Mouse (Mus musculus): ENCODE measurements around the gene Gipc1. TPM values are rescaled to one million over a fixed set of nuclear protein-coding genes. Genes with fewer than 3 reads are reported as not detected.
A peak's percentile ranks its signal among the peaks of the same experiment; 100 is the strongest.

The Gipc1 gene
- polyA plus RNA-seq, 1 experiment from 2014 or later = 171 TPM

DNA sequence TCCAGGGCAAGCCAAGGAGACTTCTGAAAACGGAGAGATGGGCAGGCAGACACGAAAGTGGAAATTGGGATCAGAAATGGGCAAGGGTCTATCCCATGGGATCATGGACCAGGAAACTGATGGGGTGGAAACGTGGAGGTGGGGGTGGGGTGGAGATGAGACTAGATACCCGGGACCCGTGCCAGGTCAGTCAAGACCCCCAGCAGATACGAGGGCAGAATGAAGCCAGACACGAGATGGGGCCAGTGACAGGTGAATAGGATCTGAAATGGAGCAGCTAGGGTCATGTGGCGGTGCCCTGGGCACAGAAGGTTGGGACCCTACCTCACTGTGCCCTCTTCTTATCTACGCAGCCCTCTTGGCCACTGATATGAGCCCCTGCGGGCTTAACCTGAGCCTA, 15.0 kb downstream of the Gipc1 start:
- ATAC-seq = no peak
- Histone ChIP-seq H3K9ac (ENCODE audit: low read depth, low read length) (no peak overlapping the region), H3K9me3 (ENCODE audit: control insufficient read depth, low read length) (no peaks in the 10 kb centered on the region), H3K27me3 (replicated peaks; ENCODE audit: control insufficient read depth, insufficient read depth, low read length) (no peaks in the 10 kb centered on the region), H3K27ac (ENCODE audit: low read length) (no peak overlapping the region), H3K36me3 (ENCODE audit: control insufficient read depth, insufficient read depth, low read length) (peaks cover 18% of the 10 kb centered on the region), H3K4me3 (ENCODE audit: low read length) (no peak overlapping the region), H3K4me1 (ENCODE audit: control insufficient read depth, insufficient read depth, low read length) (peaks cover 55% of the 10 kb centered on the region), H3K4me2 (ENCODE audit: low read depth, low read length) (0 out of 2 replicates have a peak overlapping the region, but pooled peaks have one; percentile 75)
- 85% methylated on average over 10 of the region's 10 CpGs for WGBS

DNA sequence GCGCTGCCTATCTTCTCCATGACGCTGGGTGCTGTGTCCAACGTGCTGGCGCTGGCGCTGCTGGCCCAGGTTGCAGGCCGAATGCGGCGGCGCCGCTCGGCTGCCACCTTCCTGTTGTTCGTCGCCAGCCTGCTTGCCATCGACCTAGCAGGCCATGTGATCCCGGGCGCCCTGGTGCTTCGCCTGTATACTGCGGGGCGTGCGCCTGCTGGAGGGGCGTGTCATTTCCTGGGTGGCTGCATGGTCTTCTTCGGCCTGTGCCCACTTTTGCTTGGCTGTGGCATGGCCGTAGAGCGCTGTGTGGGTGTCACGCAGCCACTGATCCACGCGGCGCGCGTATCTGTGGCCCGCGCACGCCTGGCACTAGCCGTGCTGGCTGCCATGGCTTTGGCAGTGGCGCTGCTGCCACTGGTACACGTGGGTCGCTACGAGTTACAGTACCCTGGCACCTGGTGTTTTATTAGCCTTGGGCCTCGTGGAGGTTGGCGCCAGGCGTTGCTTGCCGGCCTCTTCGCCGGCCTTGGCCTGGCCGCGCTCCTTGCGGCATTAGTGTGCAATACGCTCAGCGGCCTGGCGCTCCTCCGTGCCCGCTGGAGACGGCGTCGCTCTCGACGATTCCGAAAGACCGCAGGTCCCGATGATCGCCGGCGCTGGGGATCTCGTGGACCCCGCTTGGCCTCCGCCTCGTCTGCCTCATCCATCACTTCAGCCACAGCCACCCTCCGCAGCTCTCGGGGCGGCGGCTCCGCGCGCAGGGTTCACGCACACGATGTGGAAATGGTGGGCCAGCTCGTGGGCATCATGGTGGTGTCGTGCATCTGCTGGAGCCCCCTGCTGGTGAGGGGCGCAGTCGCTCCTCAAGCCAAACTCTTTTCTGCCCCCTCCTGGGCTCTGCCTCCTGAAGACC, 15.8 kb downstream of the Gipc1 start:
- peaks cover 49% of the 10 kb centered on the region for H3K4me1 ChIP-seq (ENCODE audit: control insufficient read depth, insufficient read depth, low read length)
- 25% methylated on average over 80 of the region's 80 CpGs for WGBS
- H3K4me2 ChIP-seq (ENCODE audit: low read depth, low read length) = peak overlapping the region; percentile 75
- H3K36me3 ChIP-seq (ENCODE audit: control insufficient read depth, insufficient read depth, low read length) = peaks cover 18% of the 10 kb centered on the region
- H3K27me3 ChIP-seq (replicated peaks; ENCODE audit: control insufficient read depth, insufficient read depth, low read length) = no peaks in the 10 kb centered on the region
- H3K9me3 ChIP-seq (ENCODE audit: control insufficient read depth, low read length) = no peaks in the 10 kb centered on the region
- peak; percentile 31 for ATAC-seq
- H3K9ac ChIP-seq (ENCODE audit: low read depth, low read length) = peak overlapping the region; percentile 61
- no peak overlapping the region for H3K27ac ChIP-seq (ENCODE audit: low read length)
- H3K4me3 ChIP-seq (ENCODE audit: low read length) = peak overlapping the region; percentile 41

DNA sequence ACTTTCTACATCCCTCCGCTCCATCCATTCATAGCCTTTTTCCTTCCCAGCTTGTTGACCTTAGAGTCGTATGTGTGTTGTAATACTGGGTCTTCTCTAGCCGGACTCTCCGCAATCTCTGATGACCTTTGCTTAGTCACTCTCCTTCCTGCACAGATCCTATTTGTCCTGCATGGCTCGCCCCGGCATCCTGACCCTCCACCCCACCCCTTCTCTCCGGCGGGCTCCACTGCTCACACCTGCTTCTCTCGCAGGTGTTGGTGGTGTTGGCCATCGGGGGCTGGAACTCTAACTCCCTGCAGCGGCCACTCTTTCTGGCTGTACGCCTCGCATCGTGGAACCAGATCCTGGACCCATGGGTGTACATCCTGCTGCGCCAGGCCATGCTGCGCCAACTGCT, 16.5 kb downstream of the Gipc1 start:
- Histone ChIP-seq H3K9ac (ENCODE audit: low read depth, low read length) (no peak overlapping the region), H3K27ac (ENCODE audit: low read length) (no peak overlapping the region), H3K9me3 (ENCODE audit: control insufficient read depth, low read length) (no peaks in the 10 kb centered on the region), H3K4me1 (ENCODE audit: control insufficient read depth, insufficient read depth, low read length) (peaks cover 47% of the 10 kb centered on the region), H3K36me3 (ENCODE audit: control insufficient read depth, insufficient read depth, low read length) (peaks cover 18% of the 10 kb centered on the region), H3K4me2 (ENCODE audit: low read depth, low read length) (no peak overlapping the region), H3K4me3 (ENCODE audit: low read length) (no peak overlapping the region), H3K27me3 (replicated peaks; ENCODE audit: control insufficient read depth, insufficient read depth, low read length) (no peaks in the 10 kb centered on the region)
- 74% methylated on average over 16 of the region's 16 CpGs for WGBS
- 0 out of 2 replicates have a peak, but pooled peaks have one; percentile 0 for ATAC-seq

DNA sequence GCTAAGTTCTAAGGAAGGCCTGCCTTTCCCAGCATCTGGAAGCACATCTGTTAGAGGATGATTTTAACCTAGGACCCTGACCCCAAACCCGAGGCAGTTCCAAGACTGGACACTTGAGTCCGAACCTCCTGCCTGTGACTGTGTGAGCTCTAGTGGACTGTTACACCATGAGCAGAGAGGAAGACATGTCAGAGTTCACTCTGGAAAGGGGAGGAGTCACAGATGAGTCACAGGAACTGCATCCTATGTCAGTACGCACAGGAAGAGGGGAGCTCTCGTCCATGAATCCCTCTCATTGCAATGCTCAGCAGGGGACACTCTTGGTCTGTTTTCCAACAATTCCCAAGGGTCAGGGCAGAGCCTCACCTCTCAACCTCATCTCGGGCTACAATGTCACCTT, 20.5 kb downstream of the Gipc1 start:
- no peaks in the 10 kb centered on the region for H3K27me3 ChIP-seq (replicated peaks; ENCODE audit: control insufficient read depth, insufficient read depth, low read length)
- no peak overlapping the region for H3K27ac ChIP-seq (ENCODE audit: low read length)
- H3K36me3 ChIP-seq (ENCODE audit: control insufficient read depth, insufficient read depth, low read length) = peaks cover 18% of the 10 kb centered on the region
- H3K9ac ChIP-seq (ENCODE audit: low read depth, low read length) = no peak overlapping the region
- 64% methylated on average over 5 of the region's 5 CpGs for WGBS
- no peak overlapping the region for H3K4me3 ChIP-seq (ENCODE audit: low read length)
- no peak for ATAC-seq
- no peak overlapping the region for H3K4me2 ChIP-seq (ENCODE audit: low read depth, low read length)
- H3K4me1 ChIP-seq (ENCODE audit: control insufficient read depth, insufficient read depth, low read length) = peaks cover 12% of the 10 kb centered on the region
- no peaks in the 10 kb centered on the region for H3K9me3 ChIP-seq (ENCODE audit: control insufficient read depth, low read length)

DNA sequence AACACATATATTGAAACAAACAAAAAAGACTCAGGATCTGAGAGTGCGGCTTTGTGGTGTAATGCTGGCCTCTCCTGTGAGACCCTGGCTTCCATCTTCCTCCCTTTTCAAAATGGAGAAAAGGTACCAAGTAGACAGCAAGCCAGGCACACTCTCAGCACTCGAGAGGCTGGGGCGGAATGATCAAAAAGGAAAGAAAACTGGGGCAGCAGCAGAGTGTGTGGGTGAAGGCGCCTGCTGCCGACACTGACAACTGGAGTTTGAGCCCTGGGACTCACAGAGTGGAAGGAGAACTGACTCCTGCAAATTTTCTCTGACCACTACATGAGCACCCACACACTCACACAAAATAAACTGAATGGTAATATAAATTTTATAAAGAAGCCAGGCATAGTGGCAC, 22.0 kb downstream of the Gipc1 start:
- Histone ChIP-seq H3K9me3 (ENCODE audit: control insufficient read depth, low read length) (no peaks in the 10 kb centered on the region), H3K4me3 (ENCODE audit: low read length) (no peak overlapping the region), H3K27ac (ENCODE audit: low read length) (no peak overlapping the region), H3K4me1 (ENCODE audit: control insufficient read depth, insufficient read depth, low read length) (no peaks in the 10 kb centered on the region), H3K9ac (ENCODE audit: low read depth, low read length) (no peak overlapping the region), H3K27me3 (replicated peaks; ENCODE audit: control insufficient read depth, insufficient read depth, low read length) (no peaks in the 10 kb centered on the region), H3K4me2 (ENCODE audit: low read depth, low read length) (no peak overlapping the region), H3K36me3 (ENCODE audit: control insufficient read depth, insufficient read depth, low read length) (peaks cover 24% of the 10 kb centered on the region)
- no peak for ATAC-seq
- WGBS = 93% methylated on average over 5 of the region's 5 CpGs

DNA sequence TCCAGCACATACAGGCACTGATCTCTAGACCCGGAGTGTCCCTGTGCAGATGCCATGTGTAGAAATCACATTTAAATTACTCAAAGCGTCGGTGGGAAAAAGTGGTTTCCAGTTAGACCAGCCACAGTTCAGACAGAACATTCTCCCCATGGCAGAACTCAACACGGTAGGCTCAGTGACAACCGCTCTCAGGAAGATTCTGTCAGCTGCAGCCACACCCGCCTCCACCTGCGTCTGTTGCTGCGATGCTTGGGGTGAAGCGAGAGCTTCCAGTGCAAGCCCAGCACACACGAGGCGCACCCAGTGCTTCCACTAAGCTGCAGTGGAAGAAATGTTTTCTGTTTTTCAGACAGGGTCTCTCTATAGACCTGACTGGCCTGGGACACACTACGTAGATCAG, 27.4 kb downstream of the Gipc1 start:
- Histone ChIP-seq H3K36me3 (ENCODE audit: control insufficient read depth, insufficient read depth, low read length) (peaks cover 33% of the 10 kb centered on the region), H3K9me3 (ENCODE audit: control insufficient read depth, low read length) (no peaks in the 10 kb centered on the region), H3K27me3 (replicated peaks; ENCODE audit: control insufficient read depth, insufficient read depth, low read length) (no peaks in the 10 kb centered on the region), H3K9ac (ENCODE audit: low read depth, low read length) (no peak overlapping the region), H3K4me1 (ENCODE audit: control insufficient read depth, insufficient read depth, low read length) (0 out of 2 replicates have a peak, but pooled peaks cover 7% of the 10 kb centered on the region), H3K4me3 (ENCODE audit: low read length) (no peak overlapping the region), H3K27ac (ENCODE audit: low read length) (no peak overlapping the region), H3K4me2 (ENCODE audit: low read depth, low read length) (no peak overlapping the region)
- WGBS = 93% methylated on average over 12 of the region's 12 CpGs
- no peak for ATAC-seq

DNA sequence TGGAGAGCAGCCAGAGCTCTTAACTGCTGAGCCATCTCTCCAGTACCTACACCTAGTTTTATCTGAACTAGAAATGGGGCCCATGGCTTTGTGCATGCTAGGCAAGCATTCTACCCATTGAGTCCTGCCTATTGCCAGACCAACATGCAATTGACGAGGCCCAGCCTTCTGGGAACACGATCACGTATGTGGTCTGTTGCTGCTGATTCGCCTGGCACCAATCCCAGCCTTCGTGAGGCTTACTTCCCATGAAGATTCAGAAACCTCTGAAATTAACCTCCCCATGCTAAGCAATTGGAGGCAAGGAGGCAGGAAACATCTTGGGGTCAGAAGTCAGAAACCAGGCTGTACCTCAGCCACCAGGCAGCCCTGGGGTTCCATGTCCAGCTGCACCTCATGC, 28.1 kb downstream of the Gipc1 start:
- Histone ChIP-seq H3K4me1 (ENCODE audit: control insufficient read depth, insufficient read depth, low read length) (0 out of 2 replicates have a peak, but pooled peaks cover 7% of the 10 kb centered on the region), H3K27me3 (replicated peaks; ENCODE audit: control insufficient read depth, insufficient read depth, low read length) (no peaks in the 10 kb centered on the region), H3K9ac (ENCODE audit: low read depth, low read length) (no peak overlapping the region), H3K36me3 (ENCODE audit: control insufficient read depth, insufficient read depth, low read length) (peaks cover 33% of the 10 kb centered on the region), H3K4me2 (ENCODE audit: low read depth, low read length) (no peak overlapping the region), H3K9me3 (ENCODE audit: control insufficient read depth, low read length) (no peaks in the 10 kb centered on the region), H3K27ac (ENCODE audit: low read length) (peak overlapping the region; percentile 40), H3K4me3 (ENCODE audit: low read length) (no peak overlapping the region)
- no peak for ATAC-seq
- WGBS = 78% methylated on average over 5 of the region's 5 CpGs

DNA sequence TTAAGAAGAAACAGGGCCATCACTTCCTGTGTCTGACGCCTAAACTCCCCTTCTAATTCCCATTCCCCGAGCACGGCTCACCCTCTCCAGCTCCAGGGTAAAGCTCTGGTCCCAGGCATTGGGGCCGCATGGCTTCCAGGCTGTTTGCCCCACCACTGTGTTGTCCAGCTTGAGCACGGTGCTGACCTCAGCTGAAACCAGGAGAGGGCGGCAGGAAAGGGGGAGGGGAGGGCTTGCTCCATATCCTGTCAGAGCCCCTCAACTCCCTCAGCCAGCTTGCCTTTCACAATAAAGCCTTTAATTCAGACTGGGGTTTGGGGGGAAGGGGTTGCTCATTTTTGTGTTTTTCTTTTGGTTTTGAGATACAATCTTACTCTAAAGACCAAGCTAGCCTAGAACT, 28.6 kb downstream of the Gipc1 start:
- H3K27me3 ChIP-seq (replicated peaks; ENCODE audit: control insufficient read depth, insufficient read depth, low read length) = no peaks in the 10 kb centered on the region
- no peak overlapping the region for H3K9ac ChIP-seq (ENCODE audit: low read depth, low read length)
- peaks cover 33% of the 10 kb centered on the region for H3K36me3 ChIP-seq (ENCODE audit: control insufficient read depth, insufficient read depth, low read length)
- whole genome bisulfite sequencing = 21% methylated on average over 6 of the region's 6 CpGs
- ATAC-seq = no peak
- no peak overlapping the region for H3K4me2 ChIP-seq (ENCODE audit: low read depth, low read length)
- H3K4me1 ChIP-seq (ENCODE audit: control insufficient read depth, insufficient read depth, low read length) = 0 out of 2 replicates have a peak, but pooled peaks cover 7% of the 10 kb centered on the region
- H3K27ac ChIP-seq (ENCODE audit: low read length) = peak overlapping the region; percentile 40
- H3K4me3 ChIP-seq (ENCODE audit: low read length) = no peak overlapping the region
- no peaks in the 10 kb centered on the region for H3K9me3 ChIP-seq (ENCODE audit: control insufficient read depth, low read length)

DNA sequence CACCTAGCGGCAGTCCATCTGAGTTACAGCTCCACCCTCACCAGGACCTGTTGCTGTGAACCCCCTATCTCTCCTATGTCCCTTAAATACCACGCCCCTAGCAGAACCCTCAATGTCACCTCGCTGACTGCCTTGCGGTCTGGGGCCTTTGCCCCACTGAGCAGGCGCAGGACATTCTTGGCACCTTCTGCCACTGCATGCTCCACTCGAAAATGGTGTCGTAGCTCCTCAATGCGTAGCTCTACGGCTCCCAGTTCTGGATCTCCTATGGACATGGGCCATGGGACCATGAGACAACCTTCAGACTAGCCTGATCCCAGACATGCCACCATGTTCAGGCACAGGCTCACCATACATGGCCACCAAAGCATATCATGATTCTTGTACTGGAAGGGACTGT, 32.0 kb downstream of the Gipc1 start:
- peaks cover 22% of the 10 kb centered on the region for H3K36me3 ChIP-seq (ENCODE audit: control insufficient read depth, insufficient read depth, low read length)
- whole genome bisulfite sequencing = 92% methylated on average over 9 of the region's 9 CpGs
- H3K4me2 ChIP-seq (ENCODE audit: low read depth, low read length) = no peak overlapping the region
- H3K27ac ChIP-seq (ENCODE audit: low read length) = no peak overlapping the region
- no peak overlapping the region for H3K9ac ChIP-seq (ENCODE audit: low read depth, low read length)
- H3K27me3 ChIP-seq (replicated peaks; ENCODE audit: control insufficient read depth, insufficient read depth, low read length) = no peaks in the 10 kb centered on the region
- 0 out of 2 replicates have a peak, but pooled peaks cover 7% of the 10 kb centered on the region for H3K4me1 ChIP-seq (ENCODE audit: control insufficient read depth, insufficient read depth, low read length)
- no peak overlapping the region for H3K4me3 ChIP-seq (ENCODE audit: low read length)
- ATAC-seq = no peak
- H3K9me3 ChIP-seq (ENCODE audit: control insufficient read depth, low read length) = no peaks in the 10 kb centered on the region
